Mouse (Mus musculus): ENCODE results near the gene Smim4. TPM values are rescaled to one million over a fixed set of nuclear protein-coding genes. Genes with fewer than 3 reads are reported as not detected.

The Smim4 gene
- total and polyA plus RNA-seq, 2 experiments from 2014 or later: 5.0 to 59.5 TPM

GRCm38 (mm10) chr14:31088515-31088914 lies 40.2 kb downstream of the Smim4 start:
- ATAC-seq (no peak), DNase-seq (ENCODE audit: low spot score) (no peak)
- Histone ChIP-seq H3K9me3 (ENCODE audit: low read length) (no peaks in the 10 kb centered on the region), H3K27ac (no peak overlapping the region), H3K36me3 (ENCODE audit: insufficient read depth, low read length) (peaks cover 42% of the 10 kb centered on the region), H3K27me3 (ENCODE audit: insufficient read depth, low read length) (no peaks in the 10 kb centered on the region), H3K4me1 (ENCODE audit: insufficient read depth, low read length) (no peaks in the 10 kb centered on the region), H3K4me3 (ENCODE audit: low read length) (no peak overlapping the region), H3K9ac (replicated peaks; ENCODE audit: low read length) (no peak overlapping the region), H3K4me2 (ENCODE audit: low read depth, low read length) (no peak overlapping the region)
- no peak for TF ChIP-seq CTCF (IDR thresholded peaks at IDR 0.05; ENCODE audit: low read depth)
- WGBS: 99% methylated on average over 2 of the region's 2 CpGs

GRCm38 (mm10) chr14:31087433-31087832 lies 41.3 kb downstream of the Smim4 start:
- peaks cover 46% of the 10 kb centered on the region for H3K36me3 ChIP-seq (ENCODE audit: insufficient read depth, low read length)
- ATAC-seq: no peak
- TF ChIP-seq CTCF (IDR thresholded peaks at IDR 0.05; ENCODE audit: low read depth): 0 out of 2 replicates have a peak, but pooled peaks have one; percentile 3

DNA sequence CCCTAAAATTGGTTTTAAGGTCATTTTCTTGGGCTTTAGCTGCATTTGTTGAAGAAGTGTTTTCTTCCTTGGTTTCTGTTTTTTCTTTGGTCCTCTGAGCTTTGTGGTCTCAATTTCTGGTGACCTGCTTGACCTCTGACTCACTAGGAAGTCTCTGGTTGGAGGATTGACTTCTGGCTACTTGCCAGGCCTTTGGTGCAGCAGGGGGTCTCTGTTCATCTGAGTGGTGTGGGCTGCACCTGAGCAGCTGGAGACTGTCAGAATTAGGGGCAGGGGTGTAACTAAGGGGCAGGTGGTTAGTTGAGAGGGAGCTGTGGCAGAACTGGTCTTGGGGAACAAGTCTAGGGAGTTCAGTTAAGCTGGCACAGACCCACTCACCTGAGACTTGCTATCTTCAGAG lies 47.6 kb downstream of the Smim4 start:
- Histone ChIP-seq H3K4me3 (ENCODE audit: low read length) (no peak overlapping the region), H3K9ac (replicated peaks; ENCODE audit: low read length) (no peak overlapping the region), H3K9me3 (ENCODE audit: low read length) (no peaks in the 10 kb centered on the region), H3K27ac (no peak overlapping the region), H3K4me2 (ENCODE audit: low read depth, low read length) (no peak overlapping the region), H3K4me1 (ENCODE audit: insufficient read depth, low read length) (no peaks in the 10 kb centered on the region), H3K36me3 (ENCODE audit: insufficient read depth, low read length) (peaks cover 19% of the 10 kb centered on the region; the same call in 1 of the 2 replicates), H3K27me3 (ENCODE audit: insufficient read depth, low read length) (no peaks in the 10 kb centered on the region)
- no peak for ATAC-seq
- no peak for DNase-seq (ENCODE audit: low spot score)
- no peak for TF ChIP-seq CTCF (IDR thresholded peaks at IDR 0.05; ENCODE audit: low read depth)

More at GRCm38 (mm10) chr14:31087433-31087832, 41.3 kb downstream of the Smim4 start:
- Histone ChIP-seq H3K27me3 (ENCODE audit: insufficient read depth, low read length) (no peaks in the 10 kb centered on the region), H3K4me3 (ENCODE audit: low read length) (no peak overlapping the region), H3K27ac (no peak overlapping the region), H3K9me3 (ENCODE audit: low read length) (no peaks in the 10 kb centered on the region), H3K4me1 (ENCODE audit: insufficient read depth, low read length) (no peaks in the 10 kb centered on the region), H3K4me2 (ENCODE audit: low read depth, low read length) (no peak overlapping the region), H3K9ac (replicated peaks; ENCODE audit: low read length) (no peak overlapping the region)
- WGBS: 90% methylated on average over 6 of the region's 6 CpGs
- DNase-seq (ENCODE audit: low spot score): no peak

GRCm38 (mm10) chr14:31079313-31080028 lies 49.3 kb downstream of the Smim4 start:
- Histone ChIP-seq H3K4me3 (ENCODE audit: low read length) (no peak overlapping the region), H3K27me3 (ENCODE audit: insufficient read depth, low read length) (no peaks in the 10 kb centered on the region), H3K27ac (no peak overlapping the region), H3K36me3 (ENCODE audit: insufficient read depth, low read length) (peaks cover 21% of the 10 kb centered on the region; the same call in 1 of the 2 replicates), H3K4me2 (ENCODE audit: low read depth, low read length) (no peak overlapping the region), H3K9ac (replicated peaks; ENCODE audit: low read length) (no peak overlapping the region), H3K4me1 (ENCODE audit: insufficient read depth, low read length) (no peaks in the 10 kb centered on the region), H3K9me3 (ENCODE audit: low read length) (no peaks in the 10 kb centered on the region)
- 91% methylated on average over 3 of the region's 3 CpGs for WGBS
- ATAC-seq: no peak
- no peak for TF ChIP-seq CTCF (IDR thresholded peaks at IDR 0.05; ENCODE audit: low read depth)
- no peak for DNase-seq (ENCODE audit: low spot score)

DNA sequence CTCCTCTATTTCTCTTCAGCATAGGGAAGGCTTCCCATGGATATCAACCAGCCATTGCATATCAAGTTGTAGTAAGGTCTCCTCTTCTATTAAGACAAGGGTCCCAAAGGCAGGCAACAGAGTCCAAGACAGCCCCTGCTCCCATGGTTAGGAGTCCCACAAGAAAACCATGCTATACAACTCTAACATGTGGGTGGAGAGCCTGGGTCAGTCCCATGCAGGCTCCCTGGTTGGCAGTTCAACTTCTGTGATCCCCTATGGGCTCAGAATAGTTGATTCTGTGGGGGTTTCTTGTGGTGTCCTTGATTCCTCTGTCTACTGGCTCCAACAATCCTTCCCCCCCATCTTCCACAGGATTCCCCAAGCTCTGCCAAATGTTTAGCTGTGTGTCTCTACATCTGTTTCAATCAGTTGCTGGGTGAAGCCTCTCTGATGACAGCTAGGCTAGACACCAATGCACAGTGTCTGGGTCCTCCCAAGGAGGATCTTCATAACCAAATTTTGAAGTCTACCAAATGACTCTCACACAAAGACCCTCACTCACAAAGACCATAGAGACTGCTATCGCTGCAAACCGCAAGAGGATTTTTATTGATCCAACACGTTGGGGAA lies 50.1 kb downstream of the Smim4 start:
- H3K4me2 ChIP-seq (ENCODE audit: low read depth, low read length): no peak overlapping the region
- no peak overlapping the region for H3K4me3 ChIP-seq (ENCODE audit: low read length)
- no peaks in the 10 kb centered on the region for H3K4me1 ChIP-seq (ENCODE audit: insufficient read depth, low read length)
- DNase-seq (ENCODE audit: low spot score) (no peak), ATAC-seq (no peak)
- no peak overlapping the region for H3K9ac ChIP-seq (replicated peaks; ENCODE audit: low read length)
- no peak overlapping the region for H3K27ac ChIP-seq
- TF ChIP-seq CTCF (IDR thresholded peaks at IDR 0.05; ENCODE audit: low read depth): no peak
- H3K27me3 ChIP-seq (ENCODE audit: insufficient read depth, low read length): no peaks in the 10 kb centered on the region
- no peaks in the 10 kb centered on the region for H3K9me3 ChIP-seq (ENCODE audit: low read length)
- H3K36me3 ChIP-seq (ENCODE audit: insufficient read depth, low read length): peaks cover 21% of the 10 kb centered on the region; the same call in 1 of the 2 replicates
- 98% methylated on average over 3 of the region's 3 CpGs for WGBS

GRCm38 (mm10) chr14:31069086-31069733 lies 59.5 kb downstream of the Smim4 start:
- DNase-seq (ENCODE audit: low spot score) (no peak), ATAC-seq (no peak)
- no peak overlapping the region for H3K4me3 ChIP-seq (ENCODE audit: low read length)
- no peak overlapping the region for H3K9ac ChIP-seq (replicated peaks; ENCODE audit: low read length)
- H3K9me3 ChIP-seq (ENCODE audit: low read length): no peaks in the 10 kb centered on the region
- H3K4me1 ChIP-seq (ENCODE audit: insufficient read depth, low read length): no peaks in the 10 kb centered on the region
- no peaks in the 10 kb centered on the region for H3K27me3 ChIP-seq (ENCODE audit: insufficient read depth, low read length)
- WGBS: 95% methylated on average over 4 of the region's 4 CpGs
- no peak overlapping the region for H3K4me2 ChIP-seq (ENCODE audit: low read depth, low read length)
- TF ChIP-seq CTCF (IDR thresholded peaks at IDR 0.05; ENCODE audit: low read depth): no peak
- no peak overlapping the region for H3K27ac ChIP-seq
- peaks cover 19% of the 10 kb centered on the region for H3K36me3 ChIP-seq (ENCODE audit: insufficient read depth, low read length)
